Mouse (Mus musculus) frontal cortex, postnatal 10 days (tissue): ENCODE results near the gene Ralgapa2.

ENCODE experiments used
- DNase-seq, 2 experiments: peaks; one replicate each; pipeline ENCODE4 v3.0.0; 2022; ENCODE audit warnings: low spot score in 2 of 2, mixed read lengths in 1 of 2

Ralgapa2 gene

DNA sequence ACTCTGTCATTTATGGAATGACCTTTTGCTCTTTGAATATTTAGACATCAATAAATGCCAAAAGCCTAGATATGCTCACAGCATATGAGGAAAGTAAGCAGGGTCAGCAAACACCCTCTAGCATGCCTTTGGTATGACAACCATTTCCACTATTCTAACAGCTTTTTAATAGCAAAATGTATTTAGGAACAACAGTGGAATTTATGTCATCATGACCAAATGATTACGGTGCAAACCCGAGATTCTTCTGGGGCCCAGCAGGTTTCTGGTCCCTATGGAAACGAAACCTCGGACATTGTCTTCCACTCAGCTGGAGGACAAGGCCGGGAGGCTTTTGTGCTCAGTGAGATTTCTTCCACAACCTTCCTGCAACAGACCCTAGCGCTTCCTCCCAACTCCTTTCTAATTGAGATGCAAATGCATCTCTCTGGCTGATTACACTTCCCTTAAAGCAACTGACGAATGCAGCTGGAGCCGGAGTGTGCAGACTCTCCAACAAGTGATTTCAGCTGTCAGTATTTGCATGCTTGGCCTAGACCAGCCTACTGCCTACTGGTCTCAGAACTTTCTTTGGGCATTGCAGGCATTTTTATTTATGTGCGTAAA lies 209.9 kb downstream of the Ralgapa2 start:
- no peak for DNase-seq

DNA sequence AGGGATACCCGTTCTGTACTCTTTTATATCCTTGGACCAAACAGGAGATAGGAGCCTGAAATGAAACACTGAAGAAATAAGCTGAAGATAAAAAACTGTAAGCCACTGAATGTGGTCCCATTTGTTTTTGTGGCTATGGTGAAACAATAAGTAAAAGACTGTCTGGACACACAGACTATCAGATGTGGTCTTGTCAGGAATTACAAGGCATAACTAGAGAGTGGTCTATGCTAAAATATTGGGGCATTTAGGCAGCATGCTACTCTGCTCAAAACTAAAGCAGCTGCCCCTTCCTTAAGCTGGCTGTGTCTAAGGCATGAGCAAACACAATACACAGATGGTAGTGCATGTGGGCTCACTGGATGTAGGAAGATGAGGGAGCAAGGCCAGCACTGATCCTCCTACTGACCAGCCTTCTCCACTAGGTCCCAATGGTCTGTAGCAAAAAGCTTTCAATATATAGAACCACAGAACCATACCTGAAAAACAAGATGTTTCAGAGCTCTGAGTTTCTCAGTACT lies 211.6 kb downstream of the Ralgapa2 start:
- DNase-seq, result no peak

DNA sequence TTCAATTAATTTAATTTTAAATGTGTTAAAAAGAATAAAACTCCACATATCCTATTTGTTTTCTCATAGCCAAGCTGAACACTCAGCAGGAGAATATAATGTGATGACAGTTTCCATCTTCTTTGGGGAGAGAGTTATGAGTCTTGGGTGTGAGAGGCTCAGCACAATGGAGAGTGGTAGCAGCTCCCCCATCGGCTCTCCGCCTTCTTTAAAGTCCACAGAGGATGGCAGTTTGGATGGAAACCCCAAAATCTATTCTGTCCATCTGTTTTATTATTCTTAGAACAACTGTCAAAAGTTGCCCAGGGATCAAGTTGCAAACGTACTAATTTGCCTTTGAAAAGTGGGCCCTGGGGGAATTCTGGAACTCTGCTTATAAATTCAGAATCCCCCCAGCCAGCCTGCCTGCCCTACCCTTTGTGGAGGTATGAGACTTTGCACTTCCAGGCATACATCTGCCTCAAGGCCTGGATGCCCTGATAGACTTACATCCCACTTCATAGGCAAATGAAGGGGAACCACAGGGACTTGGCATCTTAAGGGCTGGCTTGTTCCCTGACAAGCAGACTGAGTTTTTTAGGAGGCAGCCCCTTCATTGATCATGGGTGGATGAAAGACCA lies 212.2 kb downstream of the Ralgapa2 start:
- no peak for DNase-seq

DNA sequence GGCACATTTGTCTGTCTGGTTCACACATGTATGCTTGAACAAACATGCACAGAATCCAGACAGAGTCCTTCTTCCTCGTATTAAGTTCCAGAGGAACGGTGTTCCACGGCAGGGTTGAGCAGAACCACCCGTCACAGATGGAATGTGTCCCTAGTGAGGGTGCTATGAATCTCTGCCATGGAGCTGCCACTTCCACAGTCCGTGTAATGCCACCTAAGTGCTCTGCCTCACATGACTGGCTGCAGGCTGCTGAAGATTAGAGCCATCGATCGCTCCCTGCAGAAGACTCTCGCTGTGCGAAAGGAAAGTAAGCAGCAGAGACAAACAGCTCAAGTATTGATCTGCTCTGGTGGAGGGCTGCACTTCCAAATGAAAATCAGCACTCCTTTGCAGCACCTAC lies 218.6 kb downstream of the Ralgapa2 start:
- no peak for DNase-seq

DNA sequence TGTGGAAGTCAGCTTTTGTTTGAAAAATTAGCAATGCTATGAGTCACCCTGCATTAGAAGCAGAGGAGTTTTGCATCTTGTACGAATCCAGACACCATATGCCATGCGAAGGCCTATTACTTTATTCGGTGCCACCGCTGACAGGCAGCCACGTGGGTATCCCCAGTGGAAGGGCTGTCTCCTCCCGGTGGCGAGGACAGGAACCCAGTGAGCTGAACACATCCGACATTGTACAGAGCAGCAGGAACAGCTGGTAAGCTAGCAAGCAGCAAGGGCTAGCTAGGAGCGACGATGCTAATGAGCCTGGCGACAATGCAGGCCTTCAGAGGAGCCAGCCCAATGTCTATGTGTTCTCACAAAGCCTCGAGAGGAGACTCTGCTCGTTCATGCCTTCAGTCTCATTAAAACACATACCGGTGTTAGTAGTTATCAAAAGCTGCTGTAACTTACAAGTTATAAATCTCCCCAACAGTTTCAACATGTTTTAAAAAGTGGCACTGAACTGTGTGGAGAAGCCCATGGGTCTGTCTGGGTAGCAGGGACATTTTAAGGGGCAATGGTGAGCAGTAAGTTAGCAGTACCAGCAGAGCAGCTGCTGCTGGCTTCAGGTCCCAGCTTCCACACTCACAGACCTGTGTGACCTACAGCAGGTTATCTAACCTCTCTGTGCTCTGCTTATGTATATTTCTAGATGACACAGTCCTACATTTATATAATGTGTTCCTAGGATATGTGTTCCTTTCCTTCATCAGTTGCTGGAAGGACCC lies 221.1 kb downstream of the Ralgapa2 start:
- DNase-seq, result peak; percentile 61 to 69

DNA sequence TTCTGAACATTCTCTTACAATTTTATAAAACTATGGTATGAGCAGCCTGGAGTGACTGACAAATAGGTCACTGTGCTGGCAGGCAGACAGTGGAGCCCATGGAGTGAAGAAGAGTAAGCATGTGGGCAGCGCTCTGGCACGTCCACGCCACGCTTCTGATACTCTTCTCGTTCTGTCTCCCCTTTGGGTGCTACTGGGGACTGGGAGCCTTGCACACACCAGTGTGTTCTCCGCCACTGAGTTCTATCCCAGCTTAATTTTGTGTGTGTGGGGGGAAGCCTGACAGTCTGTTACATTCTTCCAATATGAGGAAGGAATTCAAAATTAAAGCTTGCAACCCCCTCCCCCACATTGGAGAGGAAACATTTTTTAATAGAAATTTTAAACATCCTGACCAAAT lies 221.8 kb downstream of the Ralgapa2 start:
- DNase-seq, result no peak

DNA sequence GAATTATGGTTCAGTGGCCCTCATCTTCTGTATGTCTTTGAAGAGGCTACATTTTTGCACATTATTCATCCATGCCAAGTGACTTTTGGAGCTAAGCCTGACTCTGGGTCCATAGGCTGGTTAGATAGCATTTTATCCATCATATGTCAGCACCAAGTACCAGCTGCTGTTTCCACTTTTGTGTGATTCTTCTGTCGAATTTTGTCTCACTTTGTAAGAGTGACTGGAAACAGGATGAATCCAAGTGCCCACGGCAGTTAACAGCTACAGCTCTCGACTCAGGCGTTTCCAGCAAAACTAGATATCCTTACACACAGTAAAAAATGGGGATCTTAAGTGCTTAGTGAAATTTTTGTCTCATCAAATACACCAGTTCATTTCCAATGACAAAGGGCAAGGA lies 222.8 kb downstream of the Ralgapa2 start:
- DNase-seq, result no peak

DNA sequence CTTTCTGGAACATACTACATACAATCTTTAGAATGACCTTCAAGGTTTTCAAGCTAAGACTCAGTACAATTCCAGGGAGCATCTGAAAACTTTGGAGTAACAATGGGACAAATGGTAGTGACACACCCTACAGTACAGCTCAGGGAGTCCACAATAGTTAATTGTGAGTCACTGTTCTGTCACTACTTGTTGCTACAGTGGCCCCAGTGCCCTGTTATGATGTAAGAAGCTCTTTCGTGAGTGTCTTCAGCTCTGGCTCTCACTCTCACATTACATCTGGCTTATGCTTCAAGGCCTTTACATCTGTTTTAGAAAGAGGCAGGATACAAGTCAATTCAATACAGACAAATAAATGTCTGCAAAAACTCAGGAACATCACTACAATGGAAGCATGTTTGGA lies 223.8 kb downstream of the Ralgapa2 start:
- DNase-seq, result no peak

DNA sequence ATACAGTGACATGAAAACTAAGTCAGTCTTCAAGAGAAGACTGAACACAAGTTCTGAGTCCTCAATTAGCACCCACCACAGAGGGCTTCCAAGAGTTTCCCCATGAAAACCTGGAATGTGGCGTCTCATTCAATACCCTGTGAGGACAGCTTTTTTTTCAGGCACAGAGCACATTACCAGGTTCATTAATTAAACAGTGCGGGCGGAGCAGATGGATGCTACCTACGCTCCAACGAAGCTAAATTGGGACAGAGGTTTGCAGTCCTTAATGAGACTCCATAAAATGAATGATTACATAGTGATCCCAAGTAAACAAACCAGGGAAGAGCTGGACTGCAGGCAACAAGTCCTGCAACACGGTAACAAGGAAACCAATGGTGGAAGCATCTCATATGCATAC lies 224.6 kb downstream of the Ralgapa2 start:
- DNase-seq, result no peak

DNA sequence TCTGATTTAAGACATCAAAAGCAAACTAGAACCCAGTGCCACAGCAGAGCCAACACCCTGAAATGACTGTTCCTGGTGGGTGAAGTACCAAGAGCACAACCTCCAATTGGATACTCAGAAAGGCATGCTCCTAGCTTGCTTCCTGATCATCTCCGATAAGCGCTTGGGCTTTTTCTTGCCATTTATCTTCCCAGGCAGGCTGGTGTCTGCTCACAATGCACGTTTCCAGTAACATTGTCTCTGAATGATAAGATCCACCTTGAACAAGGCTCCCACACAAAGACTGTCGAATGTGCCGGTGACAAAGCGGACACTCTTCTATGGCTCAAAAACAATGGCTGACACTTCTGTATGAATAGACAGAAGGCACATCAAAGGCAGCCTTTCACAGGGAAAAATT lies 230.8 kb downstream of the Ralgapa2 start:
- DNase-seq, result no peak

DNA sequence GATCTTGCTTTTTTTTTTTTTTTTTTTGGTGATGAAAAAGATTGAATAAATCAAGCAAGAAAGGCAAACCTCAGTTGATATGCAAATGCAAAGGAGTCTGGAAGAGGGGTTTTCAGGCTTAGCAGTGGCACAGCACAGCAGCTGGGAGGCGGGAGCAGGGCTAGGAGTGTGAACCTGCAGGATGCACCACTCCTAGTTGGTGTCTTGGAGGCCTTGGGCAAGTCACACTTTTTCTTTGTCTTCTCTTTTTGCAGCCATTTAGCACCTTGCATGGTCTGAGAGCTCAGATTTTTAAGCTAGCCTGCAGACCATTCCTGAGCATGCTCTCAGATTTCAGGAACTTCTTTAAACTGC lies 231.2 kb downstream of the Ralgapa2 start:
- no peak for DNase-seq

DNA sequence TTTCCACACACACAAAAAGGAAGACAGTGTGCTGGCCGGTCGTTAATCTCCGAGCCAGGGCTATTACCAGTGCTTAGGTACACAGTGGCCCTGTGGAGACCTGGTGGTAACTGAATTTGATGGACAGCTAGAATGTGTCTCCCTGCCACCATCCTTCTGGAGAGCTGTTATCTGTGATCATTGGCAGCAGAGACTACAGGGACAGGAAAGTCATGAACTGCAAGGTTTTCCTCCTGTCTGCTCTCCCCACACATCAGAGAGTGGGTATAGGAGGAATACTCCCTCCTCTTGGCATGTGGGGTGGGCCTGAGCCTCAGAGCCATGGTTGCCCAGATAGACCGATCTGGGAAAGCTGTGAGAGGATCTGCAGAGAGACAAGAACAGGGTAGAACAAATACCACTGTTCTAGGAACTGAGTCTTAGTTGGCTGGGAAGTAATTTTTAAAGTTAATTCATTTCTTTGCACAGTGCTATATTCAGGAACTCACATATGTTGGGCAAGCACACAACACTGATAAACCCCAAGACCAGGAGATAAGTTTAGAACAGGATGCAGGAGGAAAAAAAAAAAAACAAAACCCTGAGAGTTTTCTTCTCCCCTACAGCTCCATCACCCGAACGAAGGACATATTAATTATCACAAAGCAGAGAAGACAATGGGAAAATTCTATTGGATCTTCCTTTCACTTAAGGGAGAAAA lies 231.8 kb downstream of the Ralgapa2 start:
- DNase-seq, result no peak

DNA sequence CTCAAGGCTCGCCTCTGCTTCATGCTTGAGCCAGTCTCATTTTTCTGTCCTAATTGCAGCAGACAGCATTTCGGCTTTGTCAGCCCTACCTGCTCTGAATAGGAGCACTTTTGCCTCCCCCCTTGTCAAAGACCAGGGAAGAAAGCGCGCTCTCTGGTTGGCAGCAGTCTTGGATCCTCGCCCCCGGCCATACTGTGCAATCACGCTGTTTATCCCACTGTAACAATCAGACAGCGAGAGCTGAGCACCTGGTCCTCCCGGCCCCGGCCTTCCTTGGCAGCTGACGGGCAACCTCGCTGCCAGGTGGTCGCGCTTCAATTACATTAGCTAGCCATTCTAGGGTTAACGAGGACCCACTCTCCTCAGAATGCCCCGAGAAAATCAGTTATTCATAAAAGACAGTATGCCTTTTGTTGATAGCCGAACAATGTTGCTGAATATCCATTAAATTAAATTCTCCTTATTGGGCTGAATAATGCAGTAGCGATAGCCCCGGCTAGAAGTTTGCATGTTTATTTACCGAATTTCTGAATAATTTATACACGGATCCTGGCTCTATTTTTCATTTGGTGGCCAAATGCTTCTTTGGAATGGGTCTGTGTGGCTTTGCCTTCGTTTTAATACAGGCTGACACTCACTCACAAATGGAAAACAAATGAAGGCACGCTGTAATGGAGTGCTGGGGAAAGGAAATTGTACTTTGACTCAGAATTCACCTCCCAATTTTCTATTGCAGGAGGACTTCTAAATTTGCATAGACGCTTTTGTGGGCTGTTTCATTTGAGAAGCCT lies 232.5 kb downstream of the Ralgapa2 start:
- DNase-seq, result no peak

DNA sequence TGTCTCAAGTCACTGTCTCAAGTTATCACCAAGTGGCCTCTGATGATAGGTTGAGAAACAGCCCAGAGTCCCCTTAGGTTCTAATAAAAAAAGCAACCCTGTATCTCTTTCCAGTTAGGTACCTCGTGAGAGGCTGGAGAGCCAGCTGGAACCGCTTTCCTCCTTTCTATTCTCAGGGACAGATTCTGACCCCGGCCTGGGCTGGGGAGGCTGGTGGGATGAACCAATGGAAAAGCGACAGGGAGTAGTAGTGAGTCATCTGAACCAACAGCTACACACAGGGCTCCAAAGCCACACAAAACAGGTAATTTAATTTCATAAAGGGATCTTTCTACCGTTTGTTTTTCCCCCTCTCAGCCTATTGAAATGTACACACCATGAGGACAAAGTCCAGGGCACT lies 233.8 kb downstream of the Ralgapa2 start:
- no peak for DNase-seq

DNA sequence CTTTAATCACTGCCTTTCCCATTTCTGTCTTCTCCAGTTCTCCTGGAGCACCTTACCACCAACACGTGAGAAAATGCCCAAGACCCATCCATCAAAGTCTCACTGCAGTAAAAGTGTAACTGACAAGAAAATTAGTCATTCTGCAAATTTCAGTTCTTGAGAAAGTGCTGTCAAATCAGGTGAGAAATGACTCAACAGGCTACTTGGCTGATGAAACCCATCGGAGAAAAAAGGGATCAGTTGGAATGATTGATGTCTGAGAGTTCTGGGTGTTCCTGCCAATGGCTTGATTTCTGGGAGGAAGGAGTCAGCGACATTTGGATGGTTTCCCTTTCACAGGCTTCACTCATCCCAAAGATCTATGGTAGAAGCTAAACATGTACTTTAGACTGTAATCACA lies 245.6 kb downstream of the Ralgapa2 start:
- no peak for DNase-seq

DNA sequence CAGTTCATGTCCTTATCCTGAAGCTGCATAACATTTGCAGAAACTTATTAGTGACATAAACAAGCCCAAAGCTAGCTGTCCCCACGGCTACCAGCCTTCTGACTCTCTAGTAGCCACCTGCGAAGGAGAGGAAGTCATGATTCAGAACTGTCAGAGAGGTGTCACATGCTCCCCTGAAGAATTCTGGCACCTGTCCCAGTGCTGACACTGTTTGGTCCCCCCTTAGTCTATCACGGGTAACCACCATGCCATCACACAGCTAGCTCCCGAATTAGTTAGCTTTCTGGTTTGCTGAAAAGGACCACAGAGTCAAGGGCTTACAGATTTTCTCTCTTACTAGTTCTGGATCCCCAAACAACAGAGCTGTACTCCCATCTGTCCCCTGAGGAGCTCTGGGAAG lies 247.1 kb downstream of the Ralgapa2 start:
- no peak for DNase-seq

DNA sequence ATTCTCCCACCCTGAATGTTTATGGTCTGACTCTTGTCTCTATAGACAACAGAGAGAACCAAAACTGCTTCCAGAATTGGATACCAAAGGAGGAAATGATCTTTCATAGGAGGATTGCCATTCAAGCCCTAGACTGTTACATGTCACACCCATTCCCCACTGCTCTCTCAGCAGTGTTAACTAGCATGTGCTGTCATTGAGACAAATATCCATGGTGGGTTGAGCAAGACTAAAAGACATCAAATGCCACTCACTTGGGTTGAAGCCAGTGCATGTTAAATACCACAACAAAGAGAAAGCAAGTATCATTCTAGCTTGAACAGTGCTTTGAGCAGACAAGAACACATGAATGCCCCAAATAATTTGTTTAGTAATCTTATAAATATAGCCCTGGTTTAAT lies 249.2 kb downstream of the Ralgapa2 start:
- no peak for DNase-seq

DNA sequence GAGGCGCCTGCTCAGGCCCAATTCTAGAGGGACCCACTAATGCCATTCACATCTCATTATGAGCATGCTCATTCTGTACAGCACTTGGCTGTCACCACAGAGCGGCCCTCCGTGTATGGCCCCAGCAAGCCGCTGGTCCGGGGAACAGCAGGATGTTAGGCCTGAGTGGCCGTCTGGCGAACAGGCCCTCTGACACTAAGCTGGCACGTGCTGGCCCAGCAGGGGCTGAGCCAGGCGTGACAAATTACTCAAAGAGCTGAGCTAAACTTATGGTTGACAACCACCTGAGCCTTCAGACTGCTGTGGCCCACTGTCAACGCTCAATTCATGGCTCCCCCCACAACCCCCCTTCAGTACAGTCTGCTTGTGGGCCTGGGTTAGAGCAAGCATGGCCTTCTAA lies 249.9 kb downstream of the Ralgapa2 start:
- no peak for DNase-seq

DNA sequence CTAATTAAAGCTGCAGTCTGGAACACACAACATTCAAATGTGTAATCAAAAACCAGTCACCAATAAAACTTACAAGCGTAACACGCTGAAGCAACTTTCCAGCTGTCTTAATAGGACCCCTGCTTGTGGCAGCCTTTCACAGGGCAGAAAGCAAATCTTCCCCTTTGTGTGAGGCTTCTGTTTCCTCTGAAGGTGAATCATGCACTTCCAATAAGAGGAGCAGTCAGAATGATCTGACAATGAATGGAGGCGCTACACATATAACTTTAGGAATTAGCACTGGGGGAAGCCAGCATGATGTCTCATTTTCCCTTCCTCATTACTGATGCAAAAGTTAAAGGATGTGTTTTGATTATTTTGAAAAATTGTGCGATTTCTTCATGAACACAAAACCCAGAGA lies 251.0 kb downstream of the Ralgapa2 start:
- no peak for DNase-seq

DNA sequence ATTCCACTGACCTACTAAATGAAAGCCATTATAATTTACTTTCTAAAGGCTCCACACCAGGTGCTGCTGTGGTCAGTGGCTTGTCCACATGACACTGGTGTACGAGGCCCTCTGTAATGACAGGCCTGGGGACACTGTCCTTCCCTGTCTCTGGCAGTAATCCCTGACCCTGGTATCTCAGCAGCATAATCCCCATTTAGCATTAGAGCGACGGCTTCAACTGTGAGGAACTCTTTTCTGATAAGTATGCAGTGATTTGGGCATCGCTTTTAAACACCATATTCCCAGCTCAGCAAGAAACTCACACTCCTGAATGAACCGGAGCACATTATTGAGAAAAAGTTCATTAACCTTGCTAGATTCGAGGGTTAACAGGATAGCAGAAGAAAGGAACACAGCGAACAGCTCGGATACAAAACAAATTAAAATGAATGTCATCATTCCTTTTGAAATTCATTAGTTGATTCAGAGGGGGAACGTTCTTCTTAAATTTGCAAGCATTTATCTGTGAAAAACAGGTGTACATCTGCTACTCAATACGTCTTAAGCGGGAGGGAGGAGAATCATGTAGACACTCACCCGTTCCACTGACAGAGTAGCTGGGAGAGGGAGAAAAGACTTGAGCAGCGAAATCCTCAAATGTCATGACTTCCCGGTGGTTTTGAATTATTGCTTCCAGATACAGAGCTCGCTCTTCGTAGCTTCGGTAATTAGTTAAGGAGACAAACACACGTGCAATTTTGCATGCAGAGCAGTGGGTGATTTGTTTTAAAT lies 252.2 kb downstream of the Ralgapa2 start:
- DNase-seq, result no peak
